Mouse (Mus musculus) megakaryocyte progenitor cell, adult 5-6 weeks (primary cell): Measurements from ENCODE around the gene Neo1. TPM values are rescaled to one million over a fixed set of nuclear protein-coding genes. Genes with fewer than 3 reads are reported as not detected.
"Not testable (repeated sequence)": the region's sequence is repeated elsewhere in the genome, so short reads cannot be mapped to it uniquely, and the experiment has no call there.

Experiments used
- ATAC-seq: replicated peaks from 2 replicates; pipeline ENCODE4 v1.8.0; 2016; ENCODE audit warnings: mild to moderate bottlenecking, moderate TSS enrichment, inconsistent platforms; ENCODE audit not compliant: poor library complexity
- total RNA-seq, 2 experiments: library from RNA; stranded (forward) in 1 of 2; stranded (reverse) in 1 of 2; fragments of 157-497, 149-512 nt in 1 of 2; fragments of 200-1000 nt in 1 of 2; gene quantifications; 2 replicates each; pipeline versions ENCODE4 v1.2.3 to v1.2.4; 2015 to 2017

Neo1 gene
- total RNA-seq, 2 experiments from 2014 or later: not detected

DNA sequence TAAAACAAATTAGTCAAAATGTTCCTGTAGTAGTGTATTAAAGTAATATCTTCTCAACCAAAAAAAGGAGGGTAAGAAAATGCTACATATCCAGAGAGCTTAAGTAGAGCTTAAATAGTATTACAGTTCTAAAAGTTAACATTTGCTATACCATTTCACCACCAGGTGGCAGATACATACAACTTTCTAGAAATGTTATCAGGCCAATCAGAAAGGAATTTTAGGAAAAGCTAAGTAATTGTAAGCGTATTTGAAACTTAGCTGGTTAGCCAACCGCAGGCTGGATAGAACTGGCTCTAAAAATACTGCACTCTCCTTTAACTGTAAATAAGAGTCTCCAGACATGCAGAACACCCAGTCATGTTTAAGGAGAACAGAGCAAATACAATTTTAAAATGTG is 22.9 kb downstream of the Neo1 start:
- ATAC-seq: no peak

DNA sequence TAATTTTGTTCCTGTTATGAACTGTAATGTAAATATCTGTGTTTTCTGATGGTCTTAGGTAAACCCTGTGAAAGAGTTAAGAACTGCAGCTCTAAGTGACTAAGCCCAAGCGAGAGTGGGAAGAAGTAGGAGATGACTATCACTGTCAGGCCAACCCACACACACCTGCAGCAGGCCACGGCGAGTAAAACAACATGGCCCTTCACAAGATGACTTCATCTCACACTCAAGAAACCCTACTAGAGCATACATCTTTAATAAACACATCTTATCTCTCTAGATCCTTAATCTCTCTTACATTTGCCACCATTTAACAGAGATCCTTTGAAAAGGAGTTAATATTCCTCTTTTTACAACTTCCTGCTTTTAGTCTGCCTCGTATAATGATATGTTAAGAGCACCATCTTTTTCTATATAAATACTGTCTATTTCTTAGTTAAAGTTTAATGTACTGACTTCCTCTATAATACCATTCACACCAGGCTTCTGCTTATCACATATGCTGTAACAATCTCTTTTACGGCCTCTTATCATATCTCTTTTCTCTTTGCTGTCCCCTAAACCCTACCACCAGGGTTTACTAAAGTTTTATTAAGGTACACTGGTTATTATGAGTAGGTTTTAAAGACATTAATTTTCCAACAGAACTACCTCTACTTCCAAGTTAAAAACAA is 46.8 kb downstream of the Neo1 start:
- no peak for ATAC-seq

DNA sequence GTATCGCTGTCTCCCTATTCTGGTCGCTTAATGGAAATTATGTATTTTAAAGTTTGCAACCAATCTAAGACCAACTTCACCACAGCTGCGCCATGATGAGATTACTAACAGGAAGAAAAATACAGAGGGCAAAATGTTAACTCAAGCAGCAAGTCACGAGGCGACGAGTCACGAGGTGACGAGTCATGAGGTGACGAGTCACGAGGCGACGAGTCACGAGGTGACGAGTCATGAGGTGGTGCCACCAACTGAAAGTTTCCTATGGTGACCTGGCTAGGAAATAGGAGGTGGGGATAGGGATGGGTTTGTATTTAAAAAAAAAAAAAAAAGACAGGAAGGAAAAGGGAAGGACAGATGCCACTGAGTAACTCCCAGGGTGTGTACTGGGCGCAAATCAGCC is 57.2 kb downstream of the Neo1 start:
- ATAC-seq: no peak

DNA sequence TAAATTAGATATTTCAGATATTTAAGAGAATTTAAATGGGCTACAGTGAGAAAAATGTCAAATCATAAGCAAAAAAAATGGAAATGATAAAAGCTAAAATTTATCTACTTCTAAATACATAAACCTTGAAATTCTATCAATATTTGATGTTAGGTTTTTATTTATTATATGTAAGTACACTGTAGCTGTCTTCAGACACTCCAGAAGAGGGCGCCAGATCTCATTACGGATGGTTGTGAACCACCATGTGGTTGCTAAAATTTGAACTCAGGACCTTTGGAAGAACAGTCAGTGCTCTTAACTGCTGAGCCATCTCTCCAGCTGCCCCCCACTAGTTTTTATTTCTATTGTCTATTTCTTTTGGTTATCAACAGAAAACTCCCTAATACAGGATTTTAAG is 65.1 kb downstream of the Neo1 start:
- not testable (repeated sequence) for ATAC-seq

DNA sequence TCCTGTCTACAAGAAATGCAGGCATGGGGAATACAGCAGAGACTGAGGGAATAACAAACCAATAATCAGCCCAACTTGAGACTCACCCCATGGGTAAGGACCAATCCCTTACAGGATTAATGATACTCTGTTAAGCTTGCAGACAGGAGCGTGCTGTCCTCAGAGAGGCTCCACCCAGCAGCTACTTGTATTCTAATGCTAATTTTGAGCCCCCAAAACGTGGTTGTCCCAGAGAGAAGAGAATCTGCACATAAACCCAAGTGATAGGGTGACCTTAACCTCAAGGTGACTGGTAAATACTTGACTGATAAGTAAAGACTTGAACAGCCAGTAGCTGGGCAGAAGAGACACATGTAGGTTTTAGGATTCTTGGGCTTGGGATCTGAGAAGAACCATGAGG is 68.9 kb downstream of the Neo1 start:
- no peak for ATAC-seq

DNA sequence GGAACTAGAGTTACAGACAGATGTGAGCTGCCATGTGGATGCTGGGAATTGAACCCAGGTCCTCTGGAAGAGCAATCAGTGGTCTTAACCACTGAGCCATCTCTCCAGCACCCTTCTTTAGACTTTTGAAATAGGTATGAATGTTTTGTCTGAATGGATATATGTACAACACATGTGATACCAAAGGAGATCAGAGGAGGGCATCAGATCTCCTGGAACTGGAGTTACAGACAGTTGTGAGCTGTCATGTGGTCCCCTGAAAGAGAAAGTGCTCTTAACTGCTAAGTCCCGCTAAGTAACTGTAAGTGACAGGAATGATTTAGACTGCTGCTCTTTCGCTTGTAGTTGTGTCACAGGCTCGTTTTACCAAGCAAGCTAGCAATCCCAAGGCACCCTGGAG is 80.7 kb downstream of the Neo1 start:
- ATAC-seq: peak; percentile 42

DNA sequence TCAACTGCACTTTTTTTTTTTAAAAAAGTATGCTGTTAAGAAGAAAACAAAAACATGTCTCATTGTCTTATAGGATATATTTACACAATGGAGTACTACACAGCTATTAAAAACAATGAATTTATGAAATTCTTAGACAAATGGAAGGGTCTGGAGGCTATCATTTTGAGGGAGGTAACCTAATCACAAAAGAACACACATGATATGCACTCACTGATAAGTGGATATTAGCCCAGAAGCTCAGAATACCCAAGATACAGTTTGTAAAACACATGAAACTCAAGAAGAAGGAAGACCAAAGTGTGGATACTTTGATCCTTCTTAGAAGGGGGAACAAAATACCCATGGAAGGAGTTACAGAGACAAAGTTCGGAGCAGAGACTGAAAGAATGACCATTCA is 90.3 kb downstream of the Neo1 start:
- not testable (repeated sequence) for ATAC-seq

DNA sequence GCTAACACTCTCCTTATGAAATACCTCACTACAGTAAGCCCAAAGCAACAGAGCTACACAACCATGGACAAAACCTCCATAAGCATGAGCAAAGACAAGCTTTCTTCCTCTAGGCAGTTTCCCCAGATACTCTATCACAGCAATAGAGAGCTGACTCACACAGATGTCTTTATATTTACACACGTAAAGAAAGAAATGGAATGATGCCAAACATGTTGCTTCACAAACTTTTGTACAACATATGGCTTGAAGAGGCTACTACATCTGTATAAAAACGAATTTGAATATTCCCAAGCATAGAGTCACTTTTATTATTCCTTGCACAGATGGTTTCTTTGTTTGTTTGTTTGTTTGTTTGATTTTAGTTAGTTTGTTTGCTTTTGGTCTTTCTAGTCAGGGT is 101.5 kb downstream of the Neo1 start:
- ATAC-seq: no peak

DNA sequence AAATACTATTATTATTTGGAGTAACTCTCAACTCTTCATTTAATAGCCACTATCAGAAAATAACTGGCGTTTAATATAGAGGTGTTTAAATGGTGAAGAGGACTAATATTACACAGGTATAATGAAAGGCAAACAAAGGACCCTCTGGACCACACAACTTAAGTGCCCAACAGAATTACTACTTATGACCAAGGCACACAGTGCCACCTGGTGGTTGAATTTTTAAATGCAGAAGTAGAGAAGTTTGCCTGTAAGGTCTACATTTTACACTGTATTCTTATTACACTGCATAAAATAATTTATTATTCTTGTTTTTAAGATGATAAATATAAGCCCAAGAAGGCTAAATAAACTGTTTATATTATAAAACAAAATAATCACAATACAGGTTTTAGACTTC is 108.1 kb downstream of the Neo1 start:
- 0 out of 2 replicates have a peak, but pooled peaks have one; percentile 50 for ATAC-seq

DNA sequence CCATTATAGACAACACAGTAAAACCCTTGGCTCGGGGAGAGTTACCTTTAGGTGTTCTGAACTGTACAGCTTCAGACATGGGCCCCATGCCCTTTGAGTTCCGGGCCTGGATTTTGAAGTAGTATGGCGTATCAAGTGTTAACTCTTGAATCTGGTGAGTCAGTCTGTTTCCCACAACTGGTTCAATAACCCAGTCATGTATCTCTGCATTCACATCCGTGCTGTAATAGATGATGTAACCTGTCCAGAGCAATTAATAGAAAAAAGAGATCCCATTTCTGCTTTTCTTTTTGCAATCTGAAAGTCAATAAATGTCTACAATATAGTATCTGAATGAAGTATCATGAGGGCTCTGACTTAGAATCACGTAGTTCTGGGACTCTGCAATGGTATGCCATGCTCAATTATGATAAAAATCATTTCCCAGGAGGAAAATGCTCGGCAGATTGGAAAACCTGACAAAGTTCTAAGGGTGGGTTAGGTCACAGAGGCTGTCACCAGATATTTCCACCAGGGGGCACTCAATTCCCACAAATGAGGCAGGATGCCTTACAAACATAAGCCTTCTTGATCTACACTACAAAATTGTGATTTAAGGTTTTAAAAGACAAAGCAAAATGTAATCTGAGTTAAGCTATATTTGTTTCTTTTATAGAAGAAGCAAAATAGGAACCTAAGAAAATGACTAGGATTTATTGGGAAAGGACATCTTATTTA is 133.2 kb downstream of the Neo1 start:
- ATAC-seq: peak; percentile 68

DNA sequence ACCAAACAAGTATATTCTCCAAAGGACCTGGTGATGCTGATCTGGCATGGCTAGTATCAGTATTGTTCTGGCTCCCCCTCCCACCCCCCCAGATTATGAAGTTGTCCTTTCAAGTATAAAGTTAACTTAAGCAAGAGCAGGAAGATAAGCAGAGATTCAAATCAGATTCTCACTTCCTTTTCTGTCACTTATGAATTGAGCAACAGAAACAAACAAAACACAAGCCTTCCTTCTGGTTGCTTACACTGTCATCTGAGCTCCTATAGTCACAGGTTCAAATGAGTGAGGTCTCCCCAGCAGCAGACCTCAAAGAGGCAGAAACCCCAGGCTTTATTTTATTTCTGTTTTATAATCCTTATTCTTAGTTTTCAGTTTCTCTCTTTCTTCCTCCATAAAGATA is 136.6 kb downstream of the Neo1 start:
- ATAC-seq: 0 out of 2 replicates have a peak, but pooled peaks have one; percentile 11

DNA sequence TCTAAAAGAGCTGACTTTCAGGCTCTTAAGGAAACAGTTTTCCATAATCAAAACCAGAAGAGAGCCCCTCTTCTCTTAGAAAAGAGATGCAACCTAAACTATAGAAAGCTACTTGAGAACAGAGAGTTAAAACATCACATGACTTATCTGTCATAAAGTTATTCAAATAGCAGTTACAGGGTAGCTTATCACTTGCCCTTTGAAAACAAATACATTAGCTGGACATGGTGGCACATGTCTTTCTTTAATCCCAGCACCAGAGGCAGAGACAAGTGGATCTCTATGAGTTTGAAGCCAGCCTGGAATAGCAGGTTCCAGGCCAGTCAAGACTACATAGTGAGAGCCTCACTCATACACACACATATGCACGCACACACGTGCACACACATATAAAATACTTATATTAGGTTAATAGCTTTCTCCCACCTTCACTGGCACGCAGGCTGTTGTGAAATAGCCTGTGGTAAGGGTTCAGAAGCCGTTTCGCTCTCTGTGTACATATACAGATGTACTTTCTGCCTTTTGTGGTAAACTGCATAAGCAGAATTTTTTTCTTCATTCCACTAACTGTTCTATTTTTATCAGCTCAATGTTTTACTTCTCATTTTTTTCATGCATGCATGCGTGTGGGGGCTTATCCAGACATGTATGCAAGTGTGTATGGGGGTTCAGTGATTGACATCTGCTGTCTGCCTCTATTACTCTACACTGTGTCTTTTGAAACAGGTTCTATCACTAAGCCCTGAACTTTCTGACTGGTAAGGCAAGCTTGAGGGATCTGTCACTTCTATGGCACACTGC is 144.2 kb downstream of the Neo1 start:
- peak; percentile 66 for ATAC-seq

DNA sequence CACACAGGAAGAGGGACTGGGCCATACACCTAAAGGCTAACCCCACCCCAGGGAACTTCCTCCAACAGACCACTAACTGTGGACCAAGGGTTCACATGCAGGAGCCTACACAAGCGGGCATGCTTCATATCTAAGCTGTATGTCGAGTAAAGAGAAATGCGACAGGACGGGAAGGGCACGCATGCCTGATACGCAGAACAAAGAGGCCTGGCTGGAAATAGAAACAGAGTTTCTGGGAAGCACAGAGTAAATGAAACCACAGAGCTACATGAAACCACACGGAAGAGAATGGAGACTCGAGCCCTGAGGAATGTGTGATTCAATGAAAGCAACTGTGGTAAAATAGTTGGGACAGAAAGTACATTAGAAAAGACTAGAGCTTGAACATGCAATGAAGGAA is 145.3 kb downstream of the Neo1 start:
- ATAC-seq: no peak

DNA sequence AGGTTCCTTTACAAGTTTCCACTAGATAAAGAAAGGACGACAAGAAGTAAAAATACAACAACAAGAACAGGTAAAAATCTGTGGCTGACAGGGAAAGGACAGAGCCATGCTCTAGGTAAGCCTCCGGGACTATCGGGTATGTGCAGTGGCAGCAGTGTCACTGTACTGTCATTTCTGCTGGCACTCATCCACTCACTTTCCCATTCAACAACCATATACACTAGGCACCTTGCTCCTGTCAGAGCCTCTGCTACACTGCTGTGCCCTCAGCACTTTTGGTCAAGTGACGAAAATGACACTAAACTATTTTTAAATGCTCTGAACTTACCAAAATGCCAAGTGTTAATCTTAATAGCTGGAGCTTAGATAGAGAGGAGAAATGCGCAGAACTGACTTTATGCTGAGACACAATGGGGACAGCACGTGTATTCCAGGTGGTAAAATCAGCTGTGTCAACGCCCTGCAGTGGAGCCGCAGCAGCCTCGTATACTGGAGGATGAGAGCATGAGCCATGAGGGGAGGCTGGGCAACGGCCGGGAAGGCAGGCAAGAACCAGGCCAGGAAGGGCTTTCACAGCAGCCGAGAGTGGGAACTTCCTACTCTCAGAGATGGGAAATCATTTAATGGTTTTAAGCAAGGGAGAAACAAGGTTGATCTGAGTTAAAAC is 146.3 kb downstream of the Neo1 start:
- ATAC-seq: no peak

DNA sequence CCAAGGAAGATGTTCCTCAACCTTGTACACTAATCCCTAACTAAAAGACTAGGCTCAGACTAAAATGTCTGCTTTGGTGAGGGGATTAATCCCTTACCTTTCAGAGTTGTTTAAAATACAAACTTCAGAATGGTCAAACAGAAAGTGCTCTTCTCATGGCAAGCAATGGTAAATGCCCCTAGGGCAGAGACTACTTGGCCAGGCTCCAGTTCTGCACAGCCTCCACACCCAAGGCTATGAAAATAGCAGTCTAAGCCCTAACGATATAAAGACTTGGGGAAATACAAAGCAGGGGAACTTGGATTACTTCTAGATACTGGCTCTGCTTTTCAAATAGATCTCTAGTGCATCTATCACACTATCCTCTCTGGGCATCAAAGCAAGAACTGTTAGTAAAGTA is 153.6 kb downstream of the Neo1 start:
- no peak for ATAC-seq

DNA sequence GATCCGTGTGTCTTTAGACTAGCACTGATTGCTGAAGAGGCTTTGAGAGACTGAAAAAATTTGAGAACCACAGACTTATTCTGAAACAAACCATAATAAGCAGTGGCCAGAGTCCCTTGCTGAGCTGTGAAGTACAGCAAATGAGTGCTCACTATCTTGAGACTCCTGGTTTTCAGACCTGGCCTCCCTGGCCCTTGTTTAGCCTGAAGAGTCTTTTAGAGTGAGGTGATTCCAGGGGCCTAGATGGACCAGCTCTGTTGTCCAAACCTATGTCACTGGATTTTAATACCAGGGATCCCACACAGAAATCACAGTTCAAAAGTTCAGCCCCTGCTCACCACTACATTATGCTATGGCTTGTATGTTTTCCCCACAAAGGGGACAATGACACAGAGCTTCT is 156.4 kb downstream of the Neo1 start:
- no peak for ATAC-seq

DNA sequence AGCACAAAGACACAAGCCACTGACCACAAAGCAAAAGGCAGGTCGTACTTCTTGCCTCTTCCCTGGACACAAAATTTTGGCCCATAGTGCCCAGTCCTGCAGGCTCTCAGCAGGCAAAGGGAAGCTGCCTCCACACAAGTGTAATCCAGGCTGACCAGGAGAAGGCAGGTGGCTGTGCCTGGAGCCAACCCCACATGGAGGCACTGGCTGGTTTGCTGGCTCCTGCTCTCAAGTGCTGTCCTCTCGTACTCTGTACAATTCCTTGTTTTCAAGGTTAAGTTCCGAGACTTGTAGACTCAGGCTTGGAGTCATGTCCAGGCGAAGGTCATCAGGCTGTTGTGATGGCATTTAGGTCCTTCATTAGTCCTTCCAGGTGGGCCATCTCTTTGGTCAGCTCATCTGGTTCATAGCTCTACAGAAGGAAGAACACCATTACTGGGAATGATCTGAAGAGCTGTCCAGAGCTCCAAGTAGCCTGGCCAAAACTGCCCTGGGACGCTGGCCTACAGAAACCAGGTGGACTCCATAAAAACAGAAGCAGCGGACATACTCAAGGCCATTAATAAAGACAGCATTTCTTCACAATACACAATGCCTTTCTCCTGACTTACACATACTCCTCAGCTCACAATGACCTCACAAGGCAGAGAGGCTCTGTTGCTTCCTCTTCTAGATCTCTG is 159.2 kb downstream of the Neo1 start:
- no peak for ATAC-seq

DNA sequence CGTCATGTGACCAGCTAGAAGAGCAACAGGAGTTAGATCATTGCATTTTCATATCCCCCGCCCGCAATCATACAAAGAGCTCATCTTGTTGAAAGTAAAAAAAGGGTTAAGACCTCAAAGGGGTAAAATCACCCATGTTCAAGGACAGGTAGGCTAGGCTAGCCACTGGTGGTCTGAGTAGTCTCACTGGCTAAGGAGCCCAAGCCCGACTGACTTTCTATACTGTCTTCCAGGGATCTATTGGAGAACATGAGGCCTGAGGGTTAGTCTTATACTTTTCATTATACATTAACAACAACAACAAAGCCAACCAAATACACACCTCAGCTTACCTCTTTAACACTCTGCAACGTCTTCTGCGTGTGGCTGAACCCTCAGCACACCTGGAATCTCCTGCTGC is 160.8 kb downstream of the Neo1 start:
- no peak for ATAC-seq

DNA sequence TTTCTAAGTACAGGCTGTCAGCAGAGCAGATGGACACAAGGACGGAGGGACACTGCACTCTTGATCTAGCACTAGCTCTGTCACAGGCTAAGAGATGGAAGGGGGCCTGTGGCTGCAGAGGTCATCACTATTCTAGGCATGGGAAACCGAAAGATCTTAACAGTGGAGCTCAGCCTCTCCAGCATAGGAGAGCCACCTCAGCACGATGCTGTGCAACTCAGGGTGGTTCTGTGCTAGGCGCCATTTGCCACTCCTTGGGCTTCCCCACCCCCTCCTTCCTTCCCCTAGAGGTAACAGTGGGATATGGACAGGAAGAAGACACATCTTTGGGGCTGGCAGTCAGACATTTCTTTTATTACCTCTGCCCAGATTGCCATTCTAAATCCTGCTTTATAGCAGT is 161.9 kb downstream of the Neo1 start:
- no peak for ATAC-seq

DNA sequence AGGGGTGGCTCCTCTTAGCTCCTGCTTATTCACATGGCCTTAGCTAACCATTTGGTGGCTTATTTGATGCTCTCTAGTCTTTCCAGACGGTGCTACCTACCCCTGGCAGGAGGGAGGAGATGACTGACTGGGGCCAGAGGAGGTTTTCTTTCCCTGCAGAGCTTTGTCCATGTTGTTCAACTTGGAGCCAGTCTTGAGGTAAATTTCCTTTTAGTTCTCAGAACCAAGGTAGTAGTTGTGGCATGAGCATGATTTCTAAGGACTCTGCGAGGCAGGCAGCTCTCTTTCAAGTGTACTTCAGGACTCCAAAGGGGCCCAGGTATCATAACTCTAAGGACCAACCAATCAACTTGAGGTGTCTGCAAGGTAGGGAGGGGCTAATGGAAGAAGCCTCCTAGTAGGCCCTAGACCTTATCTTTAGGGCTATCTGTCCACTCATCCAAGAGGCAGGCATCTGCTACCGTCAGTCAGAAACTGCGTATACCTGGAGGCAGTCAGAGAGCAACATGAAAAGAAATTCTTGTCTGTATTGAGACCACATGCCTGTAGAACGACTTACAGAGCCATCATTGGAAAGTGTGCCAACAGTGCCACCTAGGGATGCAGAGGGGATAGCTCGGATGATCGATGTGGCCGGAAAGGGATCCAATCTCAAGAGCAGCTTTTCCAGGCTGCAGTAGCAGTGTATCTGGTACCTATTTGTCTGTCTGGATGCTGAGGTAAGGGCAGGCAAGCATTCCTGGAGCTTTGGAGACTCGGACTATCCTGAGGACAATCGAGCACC is 162.5 kb downstream of the Neo1 start:
- ATAC-seq: peak; percentile 71
